Mouse (Mus musculus): ENCODE data around the gene Slc6a12.
A peak's percentile ranks its signal among the peaks of the same experiment; 100 is the strongest.
"Not testable (repeated sequence)": the region's sequence is repeated elsewhere in the genome, so short reads cannot be mapped to it uniquely, and the experiment has no call there.

The Slc6a12 gene

DNA sequence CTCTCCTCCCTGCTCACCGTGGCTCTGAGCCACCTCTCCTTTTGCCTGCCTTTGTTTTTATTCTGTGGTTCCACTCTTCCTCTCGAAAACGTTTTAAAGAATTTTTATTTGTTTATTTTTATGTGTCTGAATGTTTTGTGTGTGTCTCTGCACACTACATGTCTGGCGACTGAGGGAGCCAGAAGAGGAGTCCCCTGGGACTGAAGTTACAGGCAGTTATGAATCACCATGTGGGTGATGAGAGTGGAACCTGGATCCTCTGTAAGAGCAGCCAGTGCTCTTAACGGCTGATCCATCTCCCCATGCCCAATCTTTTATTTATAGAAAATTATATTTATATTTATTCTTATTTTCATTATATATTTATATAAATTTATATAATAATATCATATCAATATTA, 1.5 kb downstream of the Slc6a12 start:
- no peak for DNase-seq

GRCm38 (mm10) chr6:121346428-121346827, 3.6 kb downstream of the Slc6a12 start:
- DNase-seq = no peak

- no peak for DNase-seq
These were observed 9.4 kb downstream of the Slc6a12 start for GRCm38 (mm10) chr6:121352276-121352675.

- DNase-seq = no peak
These were observed 13.2 kb downstream of the Slc6a12 start for GRCm38 (mm10) chr6:121356041-121356440.

DNA sequence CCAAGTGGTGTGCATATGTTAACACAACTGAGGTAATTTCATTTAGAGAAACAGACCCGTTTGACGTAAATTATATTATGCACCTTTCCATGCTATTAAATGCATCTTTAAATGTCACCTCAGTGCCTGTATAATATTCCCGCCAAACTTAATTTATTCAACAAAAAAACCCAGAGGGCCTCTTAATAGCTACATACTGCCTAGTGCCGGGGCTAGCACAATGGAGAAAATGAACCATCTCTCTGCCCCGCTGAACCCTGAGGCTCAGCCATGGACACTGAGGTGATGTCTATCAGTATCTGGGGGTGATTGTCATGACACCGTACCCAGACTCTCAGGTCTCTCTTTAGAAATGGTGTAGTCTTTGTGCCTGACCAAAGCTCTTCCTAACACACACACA, 14.4 kb downstream of the Slc6a12 start:
- no peak for DNase-seq

- DNase-seq = no peak
These were observed 20.2 kb downstream of the Slc6a12 start for GRCm38 (mm10) chr6:121363061-121363460.

GRCm38 (mm10) chr6:121363956-121364355, 21.1 kb downstream of the Slc6a12 start:
- DNase-seq = no peak

DNA sequence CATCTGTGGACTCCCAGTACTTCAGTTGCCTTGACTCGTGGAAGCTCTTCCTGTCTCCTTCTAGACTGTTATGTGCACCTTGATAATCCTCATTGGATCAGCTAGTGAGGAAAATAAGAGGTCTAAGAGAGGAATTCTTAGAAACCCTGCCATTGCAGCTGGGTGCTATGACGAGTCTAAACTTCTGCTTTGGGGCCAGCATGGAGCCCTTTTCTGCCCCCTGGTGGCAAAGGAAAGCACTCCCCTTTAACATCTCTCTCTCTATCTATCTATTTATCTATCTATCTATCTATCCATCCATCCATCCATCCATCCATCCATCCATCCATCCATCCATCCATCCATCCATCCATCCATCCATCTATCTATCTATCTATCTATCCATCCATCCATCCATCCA, 23.7 kb downstream of the Slc6a12 start:
- not testable (repeated sequence) for DNase-seq

DNA sequence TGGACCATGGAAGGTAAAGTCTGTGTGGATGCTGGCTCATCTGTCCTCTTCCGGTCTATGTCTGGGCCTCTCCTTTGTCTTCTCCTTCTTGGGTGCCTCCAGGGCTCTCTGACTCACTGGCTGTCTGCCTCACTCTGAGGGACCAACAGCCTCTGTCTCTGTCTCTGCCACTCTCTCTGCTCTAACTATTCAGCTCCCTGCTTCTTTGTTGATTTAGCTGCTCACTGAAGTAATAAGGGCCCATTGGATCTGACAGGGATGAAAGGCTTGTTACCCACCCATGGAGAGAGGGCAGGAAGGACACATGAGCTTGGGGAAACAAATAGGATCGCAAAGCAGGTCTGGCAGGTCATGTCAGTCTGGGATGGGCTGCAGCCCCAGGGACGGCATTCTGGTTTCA, 24.2 kb downstream of the Slc6a12 start:
- no peak for DNase-seq

DNA sequence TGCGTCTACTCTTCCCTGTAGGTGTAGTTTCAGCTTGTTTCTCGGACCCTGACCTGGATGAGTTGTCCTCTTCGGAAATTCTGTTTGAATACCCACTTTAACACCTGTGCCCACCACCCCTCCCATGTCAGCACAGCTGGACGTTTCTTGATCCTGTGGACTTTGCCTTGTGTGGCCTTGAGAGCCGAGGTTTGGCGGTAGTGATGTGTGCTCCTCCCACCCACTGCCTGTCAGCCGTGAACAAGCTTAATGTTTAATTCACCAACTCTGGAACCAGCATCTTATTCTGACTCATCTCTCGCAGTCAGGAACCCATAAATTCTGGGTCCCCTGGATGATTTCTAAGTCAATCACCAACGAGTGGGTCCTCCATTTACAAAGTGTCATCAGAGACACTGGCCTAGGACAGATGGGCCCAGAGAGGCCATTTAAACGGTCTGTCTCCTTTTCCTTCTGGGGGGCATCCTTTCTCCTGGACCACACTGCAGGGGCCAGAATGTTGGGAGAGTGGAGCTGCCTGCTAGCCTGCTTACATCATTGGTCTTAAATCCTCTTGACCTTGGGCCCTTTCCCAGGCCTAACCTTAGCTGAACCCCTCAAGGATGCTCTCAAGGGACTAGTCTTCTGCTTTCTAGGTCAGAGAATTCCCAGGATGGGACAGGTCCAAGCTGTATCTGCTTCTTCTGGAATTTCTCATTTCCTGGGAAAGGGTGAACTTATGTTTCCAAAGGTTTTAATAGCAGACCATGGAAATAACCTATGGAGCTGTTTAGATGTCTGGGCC, 28.5 kb downstream of the Slc6a12 start:
- DNase-seq = peak; percentile 25

- no peak for DNase-seq
These were observed 33.3 kb downstream of the Slc6a12 start for GRCm38 (mm10) chr6:121376159-121376558.

- DNase-seq = no peak
These were observed 35.4 kb downstream of the Slc6a12 start for GRCm38 (mm10) chr6:121378256-121378655.

- no peak for DNase-seq
These were observed 37.7 kb downstream of the Slc6a12 start for GRCm38 (mm10) chr6:121380576-121380975.

DNA sequence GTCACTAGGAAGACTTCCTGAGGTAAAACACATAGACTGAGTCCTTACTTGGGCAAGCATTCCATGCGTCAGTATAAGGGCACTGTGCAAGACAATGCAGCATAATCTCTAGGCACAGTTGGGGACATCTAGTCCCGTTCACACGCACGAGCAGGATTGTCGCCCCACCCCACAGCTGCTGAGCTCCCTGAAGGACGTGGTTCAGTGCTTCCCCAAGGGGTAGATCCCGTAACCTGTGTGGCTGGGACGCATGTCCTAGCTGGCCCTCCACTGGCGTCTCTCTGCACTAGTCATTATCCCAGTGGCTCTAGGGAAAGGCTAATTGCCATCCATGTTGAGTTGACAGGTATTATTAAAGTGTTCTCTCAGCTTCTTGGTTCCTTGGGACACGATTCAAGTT, 39.2 kb downstream of the Slc6a12 start:
- DNase-seq = no peak

DNA sequence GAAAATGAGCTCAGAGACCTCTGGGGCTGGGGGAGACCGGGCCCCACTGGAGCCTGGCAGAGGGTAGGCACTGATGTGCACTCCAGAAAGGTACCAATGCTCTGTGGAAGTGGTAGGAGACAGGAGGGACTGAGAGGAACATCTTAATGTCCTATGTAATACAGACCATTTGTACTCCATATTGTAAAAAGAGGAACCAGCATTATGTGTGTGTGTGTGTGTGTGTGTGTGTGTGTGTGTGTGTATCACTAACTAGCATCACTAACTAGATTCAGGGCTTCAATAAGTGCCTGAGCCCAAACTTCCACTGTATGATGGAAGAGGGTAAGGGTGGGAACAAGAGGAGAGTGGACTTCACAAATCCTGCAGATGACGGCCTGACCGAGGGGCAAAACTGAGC, 42.5 kb downstream of the Slc6a12 start:
- DNase-seq = no peak

DNA sequence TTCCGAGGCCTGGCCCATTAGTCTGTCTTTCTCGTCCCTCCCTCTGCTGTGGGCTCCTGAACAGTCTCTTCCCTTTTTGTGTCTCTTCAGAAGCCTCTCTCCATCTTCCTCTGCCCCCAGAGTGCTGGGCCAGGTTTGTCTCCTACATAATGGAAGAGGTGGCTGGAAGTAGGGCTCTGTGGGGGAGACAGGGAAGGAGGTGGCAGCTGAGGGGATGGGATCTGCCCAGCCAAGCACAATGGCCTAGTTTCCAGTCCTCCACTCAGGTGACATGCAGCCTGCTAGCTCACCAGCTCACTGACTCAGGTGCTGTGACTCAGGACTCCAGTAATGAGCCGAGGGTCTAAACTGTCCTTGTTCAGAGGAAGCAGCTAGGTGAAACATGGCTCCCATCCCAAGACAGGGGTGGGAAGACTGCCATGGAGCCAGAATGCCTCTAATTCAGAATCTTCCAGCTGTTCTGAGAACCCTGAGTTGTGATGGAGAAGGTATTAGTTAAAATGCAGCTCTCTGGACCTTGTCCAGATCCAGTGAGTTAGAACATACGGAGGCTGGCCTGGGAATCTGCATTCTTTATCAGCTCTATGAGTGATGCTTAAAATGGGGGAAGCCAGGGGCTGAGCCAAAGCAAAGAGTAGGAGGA, 49.9 kb downstream of the Slc6a12 start:
- peak; percentile 55 for DNase-seq

- DNase-seq = no peak
These were observed 58.3 kb downstream of the Slc6a12 start for GRCm38 (mm10) chr6:121401140-121401539.

- no peak for DNase-seq
These were observed 59.2 kb downstream of the Slc6a12 start for GRCm38 (mm10) chr6:121401826-121402660.

GRCm38 (mm10) chr6:121402661-121403244, 59.9 kb downstream of the Slc6a12 start:
- DNase-seq = no peak

GRCm38 (mm10) chr6:121405311-121405710, 62.4 kb downstream of the Slc6a12 start:
- no peak for DNase-seq

- no peak for DNase-seq
These were observed 64.7 kb downstream of the Slc6a12 start for GRCm38 (mm10) chr6:121407571-121408011.

GRCm38 (mm10) chr6:121412558-121413297, 69.9 kb downstream of the Slc6a12 start:
- DNase-seq = no peak

Measured in right cerebral cortex, postnatal 25 days (tissue).